Mouse (Mus musculus) heart, postnatal 14 days (tissue): ENCODE data around the gene Gm11042. TPM values are rescaled to one million over a fixed set of nuclear protein-coding genes. Genes with fewer than 3 reads are reported as not detected.
A peak's percentile ranks its signal among the peaks of the same experiment; 100 is the strongest.

Experiments
- DNase-seq, 2 experiments: peaks; one replicate each; pipeline ENCODE4 v3.0.0; 2021 to 2022
- intact Hi-C: fragments of 180-260 bp; cut with DNase I; formaldehyde crosslinking; loops from one replicate; pipeline ENCODE4 v1.15.1; 2025
- long read RNA-seq, 2 experiments: library from polyadenylated mRNA; stranded (forward); transcript quantifications; one replicate each; pipeline ENCODE4 v2.0.0; 2021
- total RNA-seq, 2 experiments: library from RNA; stranded (reverse); gene quantifications; 2 replicates each; pipeline ENCODE4 v1.2.3; 2021

Gene Gm11042
- not detected for total RNA-seq
- long read RNA-seq, experiment 1, result 0 reads
- long read RNA-seq, experiment 2, result 0 reads

DNA sequence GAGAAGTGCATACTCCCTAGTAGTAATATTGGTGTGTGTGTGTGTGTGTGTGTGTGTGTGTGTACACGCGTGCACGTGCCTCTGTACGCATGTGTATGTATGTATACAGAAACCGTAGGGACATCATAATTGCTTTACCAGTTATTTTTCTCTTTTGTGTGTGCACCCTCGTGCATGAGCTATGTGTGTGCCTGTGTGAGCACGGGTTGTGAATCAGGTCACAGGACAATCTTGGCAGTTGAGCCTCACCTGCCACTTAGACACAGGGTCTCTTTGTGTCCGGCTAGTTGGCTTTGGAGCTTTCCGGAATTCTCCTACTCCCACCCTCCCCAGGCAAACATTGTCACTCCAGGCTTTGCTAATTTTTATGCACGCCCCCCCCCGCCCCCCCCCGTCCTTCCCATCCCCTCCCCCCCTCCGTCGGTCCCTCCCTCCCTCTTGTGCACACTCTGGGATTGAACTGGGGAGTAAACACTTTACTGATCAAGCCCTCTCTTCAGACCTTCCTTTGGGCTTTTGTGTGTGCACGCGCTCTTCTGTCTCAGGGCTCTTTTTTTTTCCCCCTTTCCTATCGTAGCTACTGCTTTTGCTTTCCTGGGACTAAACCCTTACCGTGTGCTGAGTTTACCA, at the start of gene Gm11042:
TSS of gene Gm11042 (minus strand) at position 51 of the 630 bp plus-strand sequence.
- intact Hi-C loops, result no loop called here

DNA sequence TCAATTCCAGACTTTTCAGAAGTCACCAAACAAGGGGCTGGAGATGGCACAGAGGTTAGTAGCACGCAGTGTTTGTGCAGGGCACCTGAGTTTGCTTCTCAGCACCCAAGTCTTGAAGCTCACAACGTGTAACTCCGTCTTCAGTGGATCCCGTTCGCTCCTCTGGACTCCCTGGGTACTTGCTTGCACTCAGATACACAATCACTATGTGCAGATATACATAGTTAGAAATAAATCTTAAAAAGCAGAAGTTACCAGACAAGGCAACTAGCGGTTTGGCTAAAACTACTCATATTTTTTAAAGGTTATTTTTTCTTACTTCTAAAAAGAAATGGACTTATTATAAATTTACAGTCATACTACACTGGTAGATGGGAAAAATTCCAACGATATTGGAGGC, 48.3 kb upstream of the Gm11042 start:
- intact Hi-C loops, result no loop called here
- no peak for DNase-seq

More for the DNA sequence above, at the start of gene Gm11042:
- DNase-seq, result peak in 1 of 2 experiments; percentile 3

DNA sequence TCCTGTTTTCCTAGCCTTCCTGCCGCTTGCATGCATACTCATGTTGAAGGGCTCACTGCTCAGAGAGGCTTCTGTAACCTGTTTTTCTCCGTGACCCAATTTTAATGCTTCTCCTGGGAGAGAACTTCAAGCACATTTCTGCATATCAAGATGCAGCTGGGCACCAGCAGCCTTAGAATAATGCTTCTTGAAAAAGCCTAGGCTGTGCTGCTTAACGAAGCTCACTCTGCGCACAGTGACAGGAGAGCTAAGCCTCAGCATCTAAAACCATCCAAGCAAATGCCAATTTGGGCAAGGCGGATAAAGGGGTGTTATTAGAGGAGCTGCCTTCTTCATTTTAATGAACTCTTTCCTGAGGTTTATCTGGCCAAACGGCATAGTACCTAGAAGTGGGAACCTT, 46.9 kb upstream of the Gm11042 start:
- intact Hi-C loops, result no loop called here

DNA sequence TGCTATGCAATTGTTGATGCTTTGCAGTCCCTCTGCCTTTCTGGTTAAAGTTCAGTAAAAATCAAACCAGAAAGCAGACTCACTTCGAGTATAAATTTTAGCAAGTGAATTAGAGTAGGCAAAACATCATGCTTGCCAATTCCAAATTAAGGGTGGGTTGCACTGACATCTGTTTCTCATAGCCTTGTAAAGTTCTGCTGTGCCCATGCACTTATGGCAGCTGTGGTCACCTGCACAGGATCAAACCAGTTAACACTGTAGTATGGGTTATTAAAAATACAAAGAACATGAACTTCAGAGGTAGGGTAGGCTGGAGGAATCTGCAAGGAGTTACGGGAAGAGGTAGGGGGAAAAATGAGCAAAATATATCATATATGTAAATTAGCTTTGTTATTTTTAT, 46.3 kb upstream of the Gm11042 start:
- intact Hi-C loops, result no loop called here
- no peak for DNase-seq

More for the DNA sequence above, 46.9 kb upstream of the Gm11042 start:
- no peak for DNase-seq

DNA sequence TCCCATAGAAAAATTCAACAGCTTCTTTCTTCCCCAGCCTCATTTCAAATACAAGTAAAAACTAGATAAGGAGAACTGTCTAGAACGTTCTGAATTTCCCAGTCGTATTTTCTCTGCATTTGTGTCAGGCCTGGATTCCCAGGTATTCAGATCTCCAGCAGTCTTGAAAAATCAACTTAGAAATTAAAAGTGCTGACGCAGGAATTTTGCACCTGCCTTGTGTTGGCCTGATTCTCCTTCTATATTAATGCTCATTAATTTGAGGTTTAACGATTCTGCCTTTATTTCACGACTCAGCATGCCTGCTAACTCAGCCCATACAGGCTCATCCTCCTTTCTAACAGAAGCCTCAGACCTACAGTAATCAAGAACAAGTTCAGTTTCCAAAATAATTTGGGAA, 43.6 kb upstream of the Gm11042 start:
- no peak for DNase-seq
- intact Hi-C loops, result no loop called here

DNA sequence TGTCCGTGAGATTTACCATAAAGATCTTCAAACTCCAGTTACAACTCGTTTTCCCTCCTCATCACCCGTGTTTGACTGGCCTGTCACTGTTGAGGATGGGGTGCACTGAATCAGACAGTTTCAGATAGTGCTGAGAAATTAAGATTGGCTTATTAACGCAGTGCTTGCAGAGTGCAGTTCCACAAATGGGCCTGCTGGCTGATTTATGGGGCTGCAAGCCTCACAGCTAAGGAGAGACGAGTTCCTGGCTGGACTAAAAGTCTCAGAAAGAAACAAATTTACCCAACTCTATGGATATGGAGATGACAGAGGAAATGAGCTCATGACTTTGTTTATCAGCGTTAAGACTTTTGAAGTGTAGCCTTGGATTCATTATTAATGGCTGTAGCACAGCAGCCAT, 41.6 kb upstream of the Gm11042 start:
- intact Hi-C loops, result no loop called here

DNA sequence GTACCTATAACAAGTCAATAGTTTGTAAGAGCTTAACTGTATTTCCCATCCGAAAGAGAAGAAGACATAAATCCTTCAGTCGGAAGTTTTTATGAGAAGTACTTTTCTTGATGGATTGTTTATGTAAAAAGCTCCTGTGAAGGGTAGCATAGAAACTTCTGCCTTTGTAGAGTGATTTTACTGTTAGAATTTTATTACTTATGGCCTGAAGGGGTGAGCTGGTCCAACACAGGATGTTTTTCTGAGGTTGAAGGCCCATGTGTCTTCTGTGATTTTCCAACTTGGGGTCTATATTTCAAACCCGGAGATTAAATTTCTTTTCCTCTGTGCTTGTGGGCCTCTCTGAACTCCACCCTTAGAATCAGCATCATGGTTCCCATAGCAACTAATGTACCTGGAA, 26.5 kb upstream of the Gm11042 start:
- DNase-seq, result no peak
- intact Hi-C loops, result no loop called here

More for the DNA sequence above, 41.6 kb upstream of the Gm11042 start:
- no peak for DNase-seq

DNA sequence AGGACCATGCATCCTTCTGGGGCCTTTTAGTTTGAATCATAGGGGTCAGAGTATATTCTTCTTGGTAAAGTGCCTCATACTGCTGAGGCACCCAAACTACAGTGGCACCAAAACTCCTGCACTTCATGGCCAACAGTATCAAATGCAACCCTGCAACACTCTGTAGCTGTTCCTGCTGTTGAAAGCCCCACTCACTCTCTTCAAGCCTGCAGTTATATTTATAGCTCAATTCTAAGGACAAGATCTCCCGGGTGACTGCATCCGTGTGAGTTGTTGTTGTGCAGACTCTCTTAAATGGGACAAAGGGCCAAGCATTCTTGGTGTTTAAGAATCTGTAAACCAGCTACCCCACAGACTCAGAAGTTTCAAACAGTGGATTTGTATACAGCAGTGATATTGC, 23.9 kb upstream of the Gm11042 start:
- DNase-seq, result no peak
- intact Hi-C loops, result no loop called here

DNA sequence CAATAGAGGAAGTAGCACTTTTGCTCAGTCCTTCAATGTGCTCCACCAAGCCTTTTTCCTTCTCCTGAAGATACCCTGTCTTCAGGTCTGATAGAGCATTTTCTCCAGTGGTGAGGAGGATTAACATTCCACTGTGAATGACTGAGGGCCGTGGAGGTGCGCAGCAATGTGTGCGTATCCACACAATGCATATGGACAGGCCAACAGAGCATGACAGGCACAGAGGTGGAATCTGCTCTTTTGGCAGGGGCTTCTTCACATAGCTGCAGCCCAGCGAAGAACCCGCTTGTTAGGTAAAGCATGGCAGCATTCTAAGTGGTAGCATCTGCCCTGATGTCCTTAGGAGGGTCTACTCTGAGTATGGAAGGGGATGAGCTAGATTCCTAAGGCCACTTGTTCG, 17.5 kb upstream of the Gm11042 start:
- intact Hi-C loops, result loop anchor here (5.0 kb wide), 1 partner anchor 839 kb away; no protein-coding TSS in a partner anchor
- no peak for DNase-seq

DNA sequence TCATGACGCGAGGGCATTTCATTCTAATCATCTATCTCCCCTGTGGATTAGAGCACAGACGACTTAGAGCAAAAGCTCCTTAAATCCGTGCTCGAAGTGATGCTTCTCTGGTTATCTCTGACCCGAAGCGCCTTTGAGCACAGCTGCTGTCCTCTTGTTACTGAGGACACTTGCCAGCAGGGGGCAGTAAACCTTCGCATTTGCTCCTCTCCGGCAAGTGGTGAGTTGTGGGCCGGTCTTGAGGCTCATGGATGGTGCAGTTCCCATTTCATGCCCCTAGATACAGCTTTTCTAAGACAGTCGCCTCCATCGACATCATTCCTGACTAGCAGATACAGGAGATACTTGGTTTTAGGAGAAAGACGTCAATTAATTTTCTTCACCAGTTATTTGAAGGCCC, 16.8 kb upstream of the Gm11042 start:
- DNase-seq, result peak; percentile 61 to 76
- intact Hi-C loops, result loop anchor here (5.0 kb wide), 1 partner anchor 839 kb away; no protein-coding TSS in a partner anchor

DNA sequence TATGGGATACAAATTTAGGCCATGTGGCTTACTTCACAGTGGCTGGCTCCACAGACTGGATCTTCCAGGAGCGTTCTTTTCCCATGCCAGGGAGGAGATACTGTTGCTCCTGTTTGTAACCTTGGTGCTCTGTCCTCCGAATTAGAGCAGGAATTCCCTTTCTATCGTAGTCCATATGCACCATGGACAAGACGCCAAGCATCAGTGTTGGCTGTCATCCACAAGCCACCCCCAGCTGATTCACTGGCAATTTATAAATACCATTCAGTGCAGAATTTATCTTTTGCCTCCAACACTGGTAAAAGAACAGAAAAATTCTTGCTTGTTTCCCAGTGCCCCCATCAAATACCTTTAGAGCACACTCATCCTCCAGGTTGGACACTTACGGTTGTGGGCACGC, 13.6 kb upstream of the Gm11042 start:
- intact Hi-C loops, result loop anchor here (5.0 kb wide), 1 partner anchor 843 kb away; no protein-coding TSS in a partner anchor
- DNase-seq, result no peak

DNA sequence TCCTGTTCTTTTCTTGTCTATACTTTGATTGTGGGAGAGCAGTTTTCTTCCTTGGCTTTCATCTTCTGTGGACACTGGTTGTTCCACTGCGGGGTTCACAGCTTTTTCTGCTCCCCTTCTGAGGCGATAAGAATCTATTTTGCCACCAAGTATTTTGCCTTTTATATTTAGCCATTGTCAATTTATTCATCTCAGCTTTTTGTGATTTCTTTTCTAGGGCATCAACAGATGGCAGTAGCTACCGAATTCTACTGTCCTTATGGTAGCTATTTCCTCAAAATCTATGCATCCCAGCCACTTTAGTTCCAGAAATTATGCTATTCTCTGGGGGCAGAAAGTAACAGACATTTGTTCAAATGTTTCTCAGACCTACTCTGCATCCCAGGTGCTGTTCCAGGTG, 10.4 kb upstream of the Gm11042 start:
- no peak for DNase-seq
- intact Hi-C loops, result no loop called here

DNA sequence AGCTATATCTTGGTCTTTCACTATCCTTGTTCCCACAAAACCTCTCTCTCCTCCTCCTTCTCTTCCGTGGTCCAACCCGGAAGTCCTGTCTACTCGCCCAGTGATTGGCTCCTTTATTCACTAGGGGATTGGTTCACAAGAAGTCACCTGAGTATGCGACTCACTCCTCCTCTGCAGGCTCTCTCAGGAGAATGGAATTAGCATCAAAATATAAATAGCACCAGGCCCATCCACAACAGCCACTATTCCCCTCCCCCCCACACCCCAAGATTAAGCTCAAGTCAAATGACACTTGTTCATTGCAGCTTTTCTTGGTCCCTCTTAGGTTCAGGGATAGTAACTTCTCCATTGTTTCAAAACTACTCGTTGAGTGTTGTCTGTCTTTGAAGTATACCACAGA, 5.8 kb upstream of the Gm11042 start:
- intact Hi-C loops, result loop anchor here (5.0 kb wide), 2 partner anchors 1065 to 1125 kb away; no protein-coding TSS in a partner anchor
- DNase-seq, result no peak

DNA sequence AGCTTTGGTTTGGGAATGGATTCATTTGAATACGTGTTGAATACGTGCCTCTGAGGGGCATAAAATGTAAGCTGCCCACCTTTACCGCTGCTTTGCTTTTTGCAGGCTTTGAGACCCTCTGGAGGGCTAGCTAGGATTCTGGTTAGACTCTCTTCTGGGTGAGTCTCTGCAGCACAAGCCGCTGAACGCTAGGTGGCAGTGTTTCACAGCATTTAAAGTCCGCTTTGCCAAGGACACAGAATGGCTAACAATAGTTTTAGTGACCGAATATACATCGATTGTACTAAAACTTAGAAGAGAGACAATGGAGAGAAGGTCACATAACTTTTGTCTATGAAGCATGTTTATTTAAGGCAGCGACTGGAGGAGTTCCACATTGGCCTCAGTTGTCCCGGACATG, 4.1 kb upstream of the Gm11042 start:
- peak; percentile 64 to 85 for DNase-seq
- intact Hi-C loops, result loop anchor here (5.0 kb wide), 2 partner anchors 1067 to 1127 kb away; no protein-coding TSS in a partner anchor

DNA sequence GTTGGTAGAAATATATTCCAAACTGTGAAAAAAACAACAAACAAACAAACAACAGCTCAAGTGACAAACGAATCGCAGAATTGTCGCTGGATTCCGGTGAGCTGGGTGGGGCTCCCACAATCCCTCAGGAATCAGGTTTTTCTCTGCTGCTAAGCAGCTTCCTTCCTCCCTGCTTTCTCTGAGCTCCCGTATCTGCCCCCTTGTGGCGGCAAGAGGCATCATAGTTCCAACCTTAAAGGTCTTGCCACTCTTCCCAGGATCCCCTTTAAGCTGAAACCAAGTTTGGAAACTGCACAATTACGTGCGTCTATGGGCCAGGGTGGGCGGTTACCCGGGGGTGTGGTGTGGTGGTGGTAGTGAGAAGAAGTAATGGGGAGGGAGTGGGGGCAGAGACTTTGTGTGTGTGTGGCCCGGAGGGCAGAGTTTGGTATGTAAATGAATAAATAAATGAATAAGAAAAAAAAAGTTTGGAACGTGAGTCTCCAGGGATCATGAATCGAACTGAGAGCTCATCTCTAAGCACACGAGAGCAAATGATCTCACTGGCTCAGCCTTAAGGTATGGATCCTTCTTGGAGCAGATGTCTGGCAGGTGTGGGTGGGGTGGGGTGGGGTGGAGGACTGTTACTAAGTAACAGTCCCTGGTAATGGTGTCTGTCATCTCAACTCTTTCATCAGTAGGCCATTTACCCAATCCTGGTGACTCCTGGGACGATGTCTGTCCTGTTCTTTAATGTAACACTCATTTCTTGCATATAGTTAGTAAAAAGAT, 980 bp upstream of the Gm11042 start:
- intact Hi-C loops, result no loop called here
- peak; percentile 68 to 80 for DNase-seq

DNA sequence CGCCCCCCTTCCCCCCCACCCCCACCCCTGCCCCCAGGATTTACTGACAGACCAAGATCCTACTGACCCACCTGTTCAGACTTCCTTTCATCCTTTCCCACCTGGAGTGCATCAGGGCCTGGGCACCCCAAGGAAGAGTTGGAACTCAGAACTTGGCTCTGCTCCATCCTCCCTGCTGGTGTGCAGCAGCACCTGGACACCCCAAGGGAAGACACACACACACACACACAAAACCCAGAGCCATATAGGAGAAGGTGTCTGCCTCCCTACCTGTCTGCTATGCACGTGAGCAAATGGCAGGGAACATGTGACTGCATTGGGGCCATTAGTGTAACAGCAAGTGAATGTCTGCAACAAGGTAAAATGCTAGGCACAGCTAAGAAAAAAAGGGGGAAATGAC, 973 bp downstream of the Gm11042 start:
- intact Hi-C loops, result no loop called here

DNA sequence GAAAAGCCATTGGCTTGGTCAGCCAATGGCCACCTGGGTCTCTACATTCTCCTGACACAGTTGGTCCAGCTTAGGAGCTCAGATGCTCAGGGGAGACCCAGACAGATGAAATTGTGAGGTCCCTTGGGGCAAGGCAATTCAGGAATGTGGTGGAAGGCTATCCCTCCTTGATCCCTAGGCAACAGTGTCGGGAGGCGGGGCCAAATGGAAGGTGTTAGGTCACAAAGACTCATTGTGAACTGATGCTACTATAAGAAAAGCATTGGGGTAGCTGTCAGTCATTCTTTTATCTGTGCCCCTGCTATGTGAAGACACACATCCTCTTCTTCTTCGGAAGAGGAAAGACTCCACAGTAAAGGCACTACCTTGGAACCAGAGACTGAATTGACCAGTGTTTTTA, 3.6 kb downstream of the Gm11042 start:
- DNase-seq, result no peak
- intact Hi-C loops, result no loop called here

More for the DNA sequence above, 973 bp downstream of the Gm11042 start:
- DNase-seq, result no peak

DNA sequence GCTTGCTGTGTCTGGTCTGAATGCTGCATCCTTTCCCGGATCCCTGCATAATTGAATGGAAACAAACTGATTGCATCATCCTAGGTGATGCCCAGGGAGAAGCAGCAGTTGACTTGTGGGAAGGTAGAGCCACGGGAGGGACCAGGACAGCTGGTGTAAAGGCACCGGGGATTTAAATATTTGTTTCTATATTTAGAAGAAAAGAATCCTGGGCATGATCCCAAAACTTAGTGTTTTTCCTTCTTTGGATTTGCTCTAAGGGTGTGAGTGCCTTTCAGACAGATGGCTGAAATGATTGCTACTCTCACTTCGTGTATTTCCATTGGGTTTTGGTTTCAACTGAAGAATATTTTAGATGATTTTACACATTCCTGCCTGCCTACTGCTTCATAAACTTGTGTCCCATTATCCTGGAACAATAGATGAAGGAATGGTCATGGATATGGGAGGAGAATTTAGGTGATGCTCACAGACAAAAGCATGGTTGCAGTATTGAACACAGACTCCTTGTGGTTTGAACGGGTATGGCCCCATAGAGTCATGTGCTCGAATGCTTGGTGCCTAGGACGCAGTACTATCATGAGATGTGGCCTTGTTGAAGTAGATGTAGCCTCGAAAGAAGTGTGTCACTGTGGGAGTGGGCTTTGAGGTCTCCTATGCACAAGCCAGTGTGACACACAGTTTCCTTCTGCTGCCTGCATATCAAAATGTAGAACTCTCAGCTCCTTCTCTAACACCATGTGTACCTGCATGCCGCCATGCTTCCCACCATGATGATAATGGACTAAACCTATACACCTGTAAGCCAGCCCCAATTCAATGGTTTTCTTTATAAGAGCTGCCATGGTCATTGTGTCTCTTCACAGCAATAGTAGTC, 12.5 kb downstream of the Gm11042 start:
- intact Hi-C loops, result no loop called here
- no peak for DNase-seq

DNA sequence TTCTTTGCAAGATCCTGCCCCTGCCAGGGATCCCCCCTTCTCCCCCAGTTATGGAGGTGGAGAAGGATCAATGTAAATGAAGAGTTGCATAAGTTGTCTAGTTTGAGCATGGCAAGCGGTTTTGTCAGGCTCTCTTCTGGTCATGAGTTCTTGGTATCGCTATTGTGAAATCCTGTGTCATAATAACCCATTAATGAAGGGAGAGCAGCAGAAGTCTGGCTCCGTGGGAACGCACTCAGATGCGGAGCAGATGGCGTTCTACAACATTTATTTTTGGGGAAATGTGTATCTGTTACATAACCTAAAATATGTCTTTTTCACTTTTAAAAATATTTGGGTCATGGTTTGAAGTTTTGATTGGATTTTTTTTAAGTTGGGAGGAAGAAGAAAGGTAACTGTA, 14.6 kb downstream of the Gm11042 start:
- no peak for DNase-seq
- intact Hi-C loops, result no loop called here

DNA sequence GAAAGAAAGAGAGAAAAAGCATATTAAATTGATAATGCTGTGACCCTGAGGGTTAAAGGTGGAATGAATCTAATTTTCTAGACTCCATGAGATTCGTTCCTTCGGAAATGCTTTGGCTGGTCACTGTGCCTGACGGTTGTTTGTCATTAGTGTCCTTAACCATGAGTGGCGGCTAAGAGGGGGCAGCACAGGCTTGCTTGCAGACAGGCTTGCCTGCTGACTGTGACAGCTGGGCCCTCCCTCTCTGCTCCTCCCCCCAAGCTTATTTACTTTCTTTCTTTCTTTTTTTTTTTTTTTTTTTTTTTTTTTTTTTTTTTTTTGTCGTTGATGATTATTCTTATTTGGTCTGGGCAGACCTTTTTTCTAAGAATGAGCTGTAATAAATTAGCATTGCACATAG, 19.8 kb downstream of the Gm11042 start:
- DNase-seq, result no peak
- intact Hi-C loops, result loop anchor here (10.0 kb wide), 2 partner anchors 242 to 732 kb away; no protein-coding TSS in a partner anchor

DNA sequence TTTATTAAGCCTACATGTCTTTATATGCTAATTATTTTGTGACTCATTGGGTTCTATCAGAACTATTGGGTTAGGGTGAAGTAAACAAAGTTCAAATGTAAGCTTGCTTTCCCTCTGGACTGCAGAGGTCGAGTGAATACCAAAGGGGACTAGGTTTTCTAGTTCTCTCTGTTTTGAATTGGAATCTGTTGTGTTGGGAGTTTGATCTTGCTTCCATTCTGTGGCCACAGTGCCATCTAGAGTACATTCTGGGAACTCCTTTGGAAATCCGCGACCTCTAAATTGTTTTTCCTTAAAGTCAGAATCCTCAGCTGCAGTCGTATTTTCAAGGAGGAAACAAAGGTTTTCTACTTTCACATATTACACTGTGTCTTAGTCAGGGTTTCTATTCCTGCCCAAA, 22.6 kb downstream of the Gm11042 start:
- intact Hi-C loops, result loop anchor here (5.0 to 10.0 kb wide), 4 partner anchors 239 to 729 kb away; no protein-coding TSS in a partner anchor
- peak; percentile 6 to 47 for DNase-seq
